Mouse (Mus musculus): ENCODE measurements around the gene Svop. TPM values are rescaled to one million over a fixed set of nuclear protein-coding genes. Genes with fewer than 3 reads are reported as not detected.
A peak's percentile ranks its signal among the peaks of the same experiment; 100 is the strongest.

Gene Svop
- polyA plus RNA-seq, 1 experiment = not detected

GRCm38 (mm10) chr5:113991141-113991540 is 100.2 kb downstream of the Svop start:
- Histone ChIP-seq H3K4me1 (ENCODE audit: control insufficient read depth, insufficient read depth, insufficient read length) (peaks cover 20% of the 10 kb centered on the region; the same call in 1 of the 2 replicates), H3K4me3 (ENCODE audit: extremely low read depth, insufficient read depth, insufficient read length) (no peak overlapping the region), H3K27me3 (ENCODE audit: control insufficient read depth, insufficient read depth, low read length) (no peaks in the 10 kb centered on the region), H3K27ac (ENCODE audit: insufficient read depth, low read length) (no peak overlapping the region), H3K36me3 (ENCODE audit: control insufficient read depth, insufficient read depth, low read length) (peaks cover 4% of the 10 kb centered on the region)
- no peak for DNase-seq (ENCODE audit: low read depth in 1 of 2, low spot score in 2 of 2)
- 87% methylated on average over 7 of the region's 7 CpGs for WGBS
- no peak for TF ChIP-seq CTCF (IDR thresholded peaks at IDR 0.05; ENCODE audit: extremely low read depth, insufficient read depth, insufficient read length, insufficient replicate concordance)
- TF ChIP-seq POLR2A (IDR thresholded peaks at IDR 0.05; ENCODE audit: low read depth, low read length) = no peak

GRCm38 (mm10) chr5:113990593-113990992 is 100.8 kb downstream of the Svop start:
- H3K36me3 ChIP-seq (ENCODE audit: control insufficient read depth, insufficient read depth, low read length) = peaks cover 4% of the 10 kb centered on the region
- H3K4me1 ChIP-seq (ENCODE audit: control insufficient read depth, insufficient read depth, insufficient read length) = peaks cover 25% of the 10 kb centered on the region; the same call in 1 of the 2 replicates
- DNase-seq (ENCODE audit: low read depth in 1 of 2, low spot score in 2 of 2) = no peak
- H3K27ac ChIP-seq (ENCODE audit: insufficient read depth, low read length) = no peak overlapping the region
- H3K4me3 ChIP-seq (ENCODE audit: extremely low read depth, insufficient read depth, insufficient read length) = no peak overlapping the region
- no peaks in the 10 kb centered on the region for H3K27me3 ChIP-seq (ENCODE audit: control insufficient read depth, insufficient read depth, low read length)
- TF ChIP-seq CTCF (IDR thresholded peaks at IDR 0.05; ENCODE audit: extremely low read depth, insufficient read depth, insufficient read length, insufficient replicate concordance) (no peak), POLR2A (IDR thresholded peaks at IDR 0.05; ENCODE audit: low read depth, low read length) (no peak)
- 91% methylated on average over 5 of the region's 5 CpGs for WGBS

- DNase-seq (ENCODE audit: low read depth in 1 of 2, low spot score in 2 of 2) = no peak
- Histone ChIP-seq H3K4me3 (ENCODE audit: extremely low read depth, insufficient read depth, insufficient read length) (0 out of 2 replicates have a peak overlapping the region, but pooled peaks have one; percentile 1), H3K27ac (ENCODE audit: insufficient read depth, low read length) (no peak overlapping the region), H3K27me3 (ENCODE audit: control insufficient read depth, insufficient read depth, low read length) (no peaks in the 10 kb centered on the region), H3K4me1 (ENCODE audit: control insufficient read depth, insufficient read depth, insufficient read length) (peaks cover 26% of the 10 kb centered on the region; the same call in 1 of the 2 replicates), H3K36me3 (ENCODE audit: control insufficient read depth, insufficient read depth, low read length) (peaks cover 4% of the 10 kb centered on the region)
- WGBS = 81% methylated on average over 20 of the region's 20 CpGs
- no peak for TF ChIP-seq POLR2A (IDR thresholded peaks at IDR 0.05; ENCODE audit: low read depth, low read length)
- TF ChIP-seq CTCF (IDR thresholded peaks at IDR 0.05; ENCODE audit: extremely low read depth, insufficient read depth, insufficient read length, insufficient replicate concordance) = no peak
Observed at GRCm38 (mm10) chr5:113989437-113990024, 101.8 kb downstream of the Svop start.

DNA sequence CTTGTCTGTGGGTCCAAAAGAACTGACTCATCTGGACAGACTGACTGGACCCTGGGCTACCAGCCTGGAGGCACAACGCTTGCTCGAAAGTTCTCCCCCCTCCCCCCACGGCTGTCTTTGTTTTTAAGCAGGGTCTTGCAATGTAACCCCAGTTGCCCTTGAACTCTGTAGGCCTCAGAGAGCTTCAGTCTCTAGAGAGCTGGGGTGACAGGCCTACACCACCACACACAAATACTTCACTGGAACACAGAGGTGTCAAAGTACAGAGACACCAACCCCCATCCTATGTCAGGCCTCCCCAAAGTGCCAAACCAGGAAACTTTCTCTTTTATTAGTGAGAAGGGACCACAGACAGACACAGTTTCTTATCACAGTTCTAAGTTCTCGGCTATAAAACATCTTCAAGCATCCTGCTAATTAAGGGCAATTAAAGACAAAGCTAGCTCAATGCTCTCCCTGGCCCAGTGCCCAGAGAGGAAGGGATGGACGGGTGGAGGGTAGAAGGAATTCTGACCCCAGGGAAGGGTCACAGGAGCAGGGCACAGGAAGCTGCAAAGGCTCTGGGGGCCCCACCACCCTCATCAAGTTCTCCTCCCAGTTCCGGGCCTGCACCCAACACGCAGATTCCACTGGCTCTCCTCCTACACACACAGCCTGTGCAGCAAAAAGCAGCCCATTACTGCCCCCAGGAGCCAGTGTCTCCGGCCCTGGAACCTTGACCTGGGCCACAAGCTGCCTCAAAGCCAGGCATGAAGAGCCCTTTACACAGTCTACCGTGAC is 105.0 kb downstream of the Svop start:
- Histone ChIP-seq H3K27me3 (ENCODE audit: control insufficient read depth, insufficient read depth, low read length) (no peaks in the 10 kb centered on the region), H3K4me3 (ENCODE audit: extremely low read depth, insufficient read depth, insufficient read length) (no peak overlapping the region), H3K36me3 (ENCODE audit: control insufficient read depth, insufficient read depth, low read length) (peaks cover 6% of the 10 kb centered on the region), H3K27ac (ENCODE audit: insufficient read depth, low read length) (peak overlapping the region; percentile 17), H3K4me1 (ENCODE audit: control insufficient read depth, insufficient read depth, insufficient read length) (peaks cover 19% of the 10 kb centered on the region; the same call in 1 of the 2 replicates)
- no peak for DNase-seq (ENCODE audit: low read depth in 1 of 2, low spot score in 2 of 2)
- TF ChIP-seq CTCF (IDR thresholded peaks at IDR 0.05; ENCODE audit: extremely low read depth, insufficient read depth, insufficient read length, insufficient replicate concordance) = no peak
- TF ChIP-seq POLR2A (IDR thresholded peaks at IDR 0.05; ENCODE audit: low read depth, low read length) = no peak
- WGBS = 61% methylated on average over 9 of the region's 9 CpGs

- Histone ChIP-seq H3K27ac (ENCODE audit: insufficient read depth, low read length) (peak overlapping the region; percentile 17; the same call in 1 of the 2 replicates), H3K4me3 (ENCODE audit: extremely low read depth, insufficient read depth, insufficient read length) (no peak overlapping the region), H3K27me3 (ENCODE audit: control insufficient read depth, insufficient read depth, low read length) (no peaks in the 10 kb centered on the region), H3K4me1 (ENCODE audit: control insufficient read depth, insufficient read depth, insufficient read length) (peaks cover 14% of the 10 kb centered on the region; the same call in 1 of the 2 replicates), H3K36me3 (ENCODE audit: control insufficient read depth, insufficient read depth, low read length) (peaks cover 6% of the 10 kb centered on the region)
- 50% methylated on average over 2 of the region's 2 CpGs for WGBS
- DNase-seq (ENCODE audit: low read depth in 1 of 2, low spot score in 2 of 2) = no peak
- no peak for TF ChIP-seq POLR2A (IDR thresholded peaks at IDR 0.05; ENCODE audit: low read depth, low read length)
- no peak for TF ChIP-seq CTCF (IDR thresholded peaks at IDR 0.05; ENCODE audit: extremely low read depth, insufficient read depth, insufficient read length, insufficient replicate concordance)
Observed at GRCm38 (mm10) chr5:113985737-113986136, 105.6 kb downstream of the Svop start.

DNA sequence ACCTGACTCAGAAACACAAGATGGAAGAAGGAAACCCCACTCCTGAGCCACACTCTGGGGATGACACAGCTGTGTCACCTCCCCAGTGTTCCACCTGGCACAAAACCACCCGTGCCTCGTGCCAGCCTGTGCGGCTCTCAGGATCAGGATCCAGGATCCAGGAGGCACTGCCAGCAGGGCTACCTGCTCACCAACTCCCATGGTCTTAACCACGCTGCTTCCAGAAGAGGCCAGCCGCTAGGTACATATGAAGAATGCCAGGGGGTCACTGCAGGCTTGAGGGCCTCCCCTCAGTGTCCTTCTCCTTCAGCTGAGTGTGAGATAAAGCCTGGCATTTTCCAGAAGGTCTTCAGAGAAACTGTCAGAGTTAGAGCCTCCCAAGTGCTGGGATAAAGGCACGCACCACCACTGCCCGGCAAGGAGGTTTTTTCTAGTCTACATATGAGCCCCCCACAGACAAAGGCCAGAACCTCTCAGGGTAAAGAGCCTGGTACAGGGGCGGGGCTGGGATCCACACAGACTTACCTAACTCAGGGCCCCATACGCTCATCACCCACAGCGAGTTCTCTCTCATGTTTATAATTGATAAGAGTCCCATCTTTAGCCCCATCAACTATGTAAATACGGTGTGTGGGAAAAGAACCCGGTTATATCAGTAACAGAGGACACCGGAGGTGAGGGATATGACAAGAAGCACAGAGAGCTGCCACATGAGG is 107.2 kb downstream of the Svop start:
- H3K4me1 ChIP-seq (ENCODE audit: control insufficient read depth, insufficient read depth, insufficient read length) = peaks cover 13% of the 10 kb centered on the region; the same call in 1 of the 2 replicates
- H3K36me3 ChIP-seq (ENCODE audit: control insufficient read depth, insufficient read depth, low read length) = peaks cover 6% of the 10 kb centered on the region
- H3K27me3 ChIP-seq (ENCODE audit: control insufficient read depth, insufficient read depth, low read length) = no peaks in the 10 kb centered on the region
- peak overlapping the region; percentile 36; the same call in 1 of the 2 replicates for H3K27ac ChIP-seq (ENCODE audit: insufficient read depth, low read length)
- DNase-seq (ENCODE audit: low read depth in 1 of 2, low spot score in 2 of 2) = no peak
- no peak for TF ChIP-seq POLR2A (IDR thresholded peaks at IDR 0.05; ENCODE audit: low read depth, low read length)
- no peak for TF ChIP-seq CTCF (IDR thresholded peaks at IDR 0.05; ENCODE audit: extremely low read depth, insufficient read depth, insufficient read length, insufficient replicate concordance)
- WGBS = 88% methylated on average over 13 of the region's 13 CpGs
- no peak overlapping the region for H3K4me3 ChIP-seq (ENCODE audit: extremely low read depth, insufficient read depth, insufficient read length)
